Mouse (Mus musculus) erythroblast, embryonic 14.5 days (primary cell): Measurements from ENCODE around the gene Lrrk1.

Experiments used
- GATA1 ChIP-seq: IDR thresholded peaks from 2 replicates; pipeline ENCODE4 v1.6.1; 2012; ENCODE audit warnings: low read length, inconsistent platforms, mixed read lengths
- TAL1 ChIP-seq: IDR thresholded peaks from 3 replicates; pipeline ENCODE4 v1.6.1; 2012; ENCODE audit warnings: low read length, inconsistent platforms, mixed read lengths

DNA sequence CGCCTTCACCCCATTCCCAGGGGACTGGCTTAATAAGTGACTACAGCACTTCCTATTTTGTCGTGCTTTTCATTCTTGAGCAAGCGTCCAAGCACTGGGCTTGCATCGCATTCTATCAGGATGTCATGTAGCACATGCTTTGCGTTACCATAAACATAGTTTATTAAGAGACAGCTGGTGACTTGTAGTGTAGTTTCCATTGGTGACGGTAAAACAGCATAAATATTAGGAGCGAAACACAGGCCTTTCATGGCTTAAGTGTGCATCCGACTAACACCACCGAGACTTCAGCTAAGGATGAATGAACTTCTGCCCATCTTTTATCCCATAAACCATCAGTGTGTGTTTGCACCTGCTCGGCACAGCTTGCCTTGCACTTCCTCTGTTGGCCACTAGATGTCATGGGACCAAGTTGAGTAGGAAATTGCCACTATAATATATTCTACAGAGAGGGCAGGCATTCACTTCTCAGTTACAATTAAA, 46.3 kb upstream of the Lrrk1 start:
- TF ChIP-seq TAL1 (no peak), GATA1 (no peak)
